Mouse (Mus musculus) intestine, postnatal 0 days (tissue): ENCODE measurements around the gene Vgf. TPM values are rescaled to one million over a fixed set of nuclear protein-coding genes. Genes with fewer than 3 reads are reported as not detected.

Experiments
- ATAC-seq: fragments of 200-750 bp; cut with Nextera tagmentation; 2 replicates; pipeline ENCODE4 v1.8.0; 2017; ENCODE audit warnings: mild to moderate bottlenecking, moderate TSS enrichment, moderate library complexity
- H3K27ac ChIP-seq: fragments of 300-500 bp; sonication (generic); 2 replicates; pipeline ENCODE4 v1.5.1; 2014; ENCODE audit warnings: mild to moderate bottlenecking, low read depth, low read length, moderate library complexity
- H3K27me3 ChIP-seq: fragments of 300-500 bp; sonication (generic); replicated peaks from 2 replicates; pipeline ENCODE4 v1.6.1; 2014; ENCODE audit warnings: low read length, mixed read lengths; ENCODE audit not compliant: control insufficient read depth, insufficient read depth
- H3K36me3 ChIP-seq: fragments of 300-500 bp; sonication (generic); 2 replicates; pipeline ENCODE4 v1.6.1; 2014; ENCODE audit warnings: mild to moderate bottlenecking, moderate library complexity; ENCODE audit not compliant: control insufficient read depth, insufficient read depth
- H3K4me1 ChIP-seq: fragments of 300-500 bp; sonication (generic); replicated peaks from 2 replicates; pipeline ENCODE4 v1.6.1; 2014; ENCODE audit warnings: antibody characterized with exemption, low read length, mixed read lengths; ENCODE audit not compliant: control insufficient read depth, insufficient read depth
- H3K4me2 ChIP-seq: fragments of 300-500 bp; sonication (generic); replicated peaks from 2 replicates; pipeline ENCODE4 v1.6.1; 2014; ENCODE audit warnings: low read depth, mild to moderate bottlenecking, moderate library complexity
- H3K4me3 ChIP-seq: fragments of 300-500 bp; sonication (generic); 2 replicates; pipeline ENCODE4 v1.5.1; 2014; ENCODE audit warnings: low read depth, low read length
- H3K9ac ChIP-seq: fragments of 300-500 bp; sonication (generic); 2 replicates; pipeline ENCODE4 v1.6.1; 2014; ENCODE audit warnings: mild to moderate bottlenecking, low read depth, low read length
- H3K9me3 ChIP-seq: fragments of 300-500 bp; sonication (generic); 2 replicates; pipeline ENCODE4 v1.6.1; 2016; ENCODE audit warnings: mixed run types; ENCODE audit not compliant: control insufficient read depth
- CTCF ChIP-seq: sonication (generic); IDR thresholded peaks from 2 replicates; pipeline ENCODE4 v1.5.1; 2016; ENCODE audit warnings: low read depth, mild to moderate bottlenecking, control low read depth, antibody characterized with exemption, moderate library complexity
- WGBS: fragments of 180-500 bp; shearing (Covaris S2); extraction: QIAGEN DNeasy Blood & Tissue Kit; methylation state at CpG from one replicate; pipeline ENCODE4 v1.1.7; 2014; 5-methylcytosine and 5-hydroxymethylcytosine counted together
- polyA plus RNA-seq: library from polyadenylated mRNA; unstranded; fragments of >200 nt; fragmentation: Nextera tagmentation; extraction: Ambion mirVana; gene quantifications from 2 replicates; pipeline ENCODE4 v1.2.1, GENCODE M21; 2015

The Vgf gene
- polyA plus RNA-seq, 1 experiment from 2014 or later, result 1.6 TPM

DNA sequence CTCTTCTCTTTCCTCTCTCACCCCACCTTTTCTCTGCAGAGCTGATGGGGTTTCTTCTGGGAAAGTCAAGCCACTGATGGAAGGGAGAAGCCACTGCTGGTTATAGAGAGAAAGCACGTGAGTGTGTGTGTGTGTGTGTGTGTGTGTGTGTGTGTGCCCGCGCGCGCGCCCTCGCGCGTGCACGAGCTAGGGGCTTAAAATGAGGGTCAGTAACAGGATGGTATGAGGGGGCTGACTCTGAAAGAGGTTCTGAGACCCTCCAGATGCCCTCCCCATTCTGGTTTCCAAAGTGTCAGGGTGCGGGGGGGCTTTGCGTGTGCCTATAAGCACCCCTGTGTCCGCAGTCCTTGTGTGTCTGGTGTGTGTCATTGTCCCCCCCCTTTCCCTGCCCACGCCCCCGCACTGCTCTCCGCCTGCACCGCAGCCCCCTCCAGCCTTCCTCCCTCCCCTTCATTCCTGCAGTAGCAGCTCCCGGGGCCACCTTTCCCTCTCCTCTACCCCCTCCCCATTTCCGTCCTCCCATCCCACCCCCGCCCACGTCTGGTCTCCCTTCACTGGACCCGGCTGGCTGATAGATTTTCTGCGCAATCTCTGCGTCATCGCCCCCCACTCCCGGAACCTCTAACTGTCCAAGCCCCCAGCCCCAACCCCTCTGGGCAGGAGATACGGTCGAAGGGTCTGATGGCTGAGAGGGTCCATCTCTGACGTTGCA lies 2.5 kb downstream of the Vgf start:
- no peak overlapping the region for H3K9ac ChIP-seq
- H3K4me1 ChIP-seq, result peaks cover 8% of the 10 kb centered on the region; the same call in 1 of the 2 replicates
- no peaks in the 10 kb centered on the region for H3K36me3 ChIP-seq
- peaks cover 75% of the 10 kb centered on the region for H3K27me3 ChIP-seq
- H3K27ac ChIP-seq, result no peak overlapping the region
- no peak overlapping the region for H3K4me3 ChIP-seq
- no peaks in the 10 kb centered on the region for H3K9me3 ChIP-seq
- no peak for TF ChIP-seq CTCF
- no peak overlapping the region for H3K4me2 ChIP-seq
- WGBS, result 8% methylated on average over 27 of the region's 29 CpGs
- no peak for ATAC-seq

DNA sequence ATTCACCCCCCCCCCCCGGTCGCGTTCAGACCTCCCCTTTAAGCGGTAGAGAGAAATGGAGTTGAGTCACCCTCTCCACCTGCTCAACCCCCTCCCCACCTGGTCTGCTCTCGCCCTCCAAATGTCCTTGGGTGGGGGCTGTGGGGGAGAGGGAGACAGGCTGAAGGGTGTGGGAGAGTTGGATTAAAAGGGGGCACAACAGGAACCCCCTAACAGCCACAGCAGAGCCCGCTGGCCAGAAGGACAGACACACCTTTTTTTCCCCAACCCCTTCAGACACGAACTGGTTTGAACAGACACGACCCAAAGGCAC lies 3.0 kb downstream of the Vgf start:
- H3K4me2 ChIP-seq, result peak overlapping the region; percentile 71
- no peak for ATAC-seq
- no peak overlapping the region for H3K27ac ChIP-seq
- 4% methylated on average over 7 of the region's 8 CpGs for WGBS
- H3K36me3 ChIP-seq, result no peaks in the 10 kb centered on the region
- H3K4me1 ChIP-seq, result peaks cover 8% of the 10 kb centered on the region; the same call in 1 of the 2 replicates
- no peaks in the 10 kb centered on the region for H3K9me3 ChIP-seq
- no peak overlapping the region for H3K9ac ChIP-seq
- peaks cover 70% of the 10 kb centered on the region for H3K27me3 ChIP-seq
- TF ChIP-seq CTCF, result no peak
- H3K4me3 ChIP-seq, result peak overlapping the region; percentile 30; the same call in 1 of the 2 replicates

DNA sequence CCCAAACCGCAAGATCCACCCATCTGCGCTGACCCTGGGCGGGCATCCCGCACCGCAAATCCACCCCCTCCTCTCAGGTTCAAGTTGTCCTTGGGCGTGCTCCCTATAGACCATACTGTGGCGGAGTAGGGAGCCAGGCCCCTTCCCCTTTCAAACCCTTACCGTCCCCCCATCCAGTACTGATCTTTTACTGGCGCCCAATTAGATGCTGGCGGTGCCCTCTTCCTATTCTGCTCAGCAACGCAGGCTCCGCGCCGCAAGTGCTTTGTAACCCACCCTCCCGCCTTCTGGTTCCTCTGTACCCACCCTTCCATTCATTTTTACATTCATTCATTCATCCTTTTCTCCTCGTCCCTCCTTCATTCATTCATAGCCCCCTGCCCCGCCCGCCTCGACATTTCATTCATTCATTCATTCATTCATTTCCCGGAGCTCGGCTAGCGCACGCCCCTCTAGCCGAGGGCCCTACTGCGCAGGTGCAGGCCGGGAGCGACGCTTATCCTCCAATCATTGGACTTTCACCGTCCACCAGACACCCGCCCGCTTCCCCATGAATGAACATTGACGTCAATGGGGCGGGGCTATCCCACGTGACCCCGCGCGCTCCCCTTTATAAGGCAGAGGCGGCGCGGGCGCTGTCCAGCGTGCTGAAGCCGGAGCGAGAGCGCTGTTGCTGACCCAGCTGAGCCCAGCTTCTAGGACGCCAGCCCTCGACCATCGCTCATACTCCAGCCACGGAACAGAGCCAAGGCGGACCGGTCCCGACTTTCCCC lies 3.6 kb downstream of the Vgf start:
- WGBS, result under 1% methylated on average over 52 of the region's 52 CpGs
- ATAC-seq, result peak; percentile 60
- H3K4me3 ChIP-seq, result peak overlapping the region; percentile 30
- no peak overlapping the region for H3K27ac ChIP-seq
- no peak for TF ChIP-seq CTCF
- no peaks in the 10 kb centered on the region for H3K36me3 ChIP-seq
- peaks cover 64% of the 10 kb centered on the region for H3K27me3 ChIP-seq
- peaks cover 8% of the 10 kb centered on the region; the same call in 1 of the 2 replicates for H3K4me1 ChIP-seq
- peak overlapping the region; percentile 71 for H3K4me2 ChIP-seq
- H3K9ac ChIP-seq, result no peak overlapping the region
- H3K9me3 ChIP-seq, result no peaks in the 10 kb centered on the region

GRCm38 (mm10) chr5:137030416-137030810 lies 4.2 kb downstream of the Vgf start:
- H3K4me2 ChIP-seq, result peak overlapping the region; percentile 71
- ATAC-seq, result no peak
- H3K4me3 ChIP-seq, result no peak overlapping the region; the same call in 1 of the 2 replicates
- WGBS, result 17% methylated on average over 22 of the region's 22 CpGs
- peaks cover 5% of the 10 kb centered on the region; the same call in 1 of the 2 replicates for H3K36me3 ChIP-seq
- H3K4me1 ChIP-seq, result peaks cover 8% of the 10 kb centered on the region; the same call in 1 of the 2 replicates
- H3K9ac ChIP-seq, result no peak overlapping the region
- no peak overlapping the region for H3K27ac ChIP-seq
- H3K9me3 ChIP-seq, result no peaks in the 10 kb centered on the region
- TF ChIP-seq CTCF, result no peak
- peaks cover 59% of the 10 kb centered on the region for H3K27me3 ChIP-seq

DNA sequence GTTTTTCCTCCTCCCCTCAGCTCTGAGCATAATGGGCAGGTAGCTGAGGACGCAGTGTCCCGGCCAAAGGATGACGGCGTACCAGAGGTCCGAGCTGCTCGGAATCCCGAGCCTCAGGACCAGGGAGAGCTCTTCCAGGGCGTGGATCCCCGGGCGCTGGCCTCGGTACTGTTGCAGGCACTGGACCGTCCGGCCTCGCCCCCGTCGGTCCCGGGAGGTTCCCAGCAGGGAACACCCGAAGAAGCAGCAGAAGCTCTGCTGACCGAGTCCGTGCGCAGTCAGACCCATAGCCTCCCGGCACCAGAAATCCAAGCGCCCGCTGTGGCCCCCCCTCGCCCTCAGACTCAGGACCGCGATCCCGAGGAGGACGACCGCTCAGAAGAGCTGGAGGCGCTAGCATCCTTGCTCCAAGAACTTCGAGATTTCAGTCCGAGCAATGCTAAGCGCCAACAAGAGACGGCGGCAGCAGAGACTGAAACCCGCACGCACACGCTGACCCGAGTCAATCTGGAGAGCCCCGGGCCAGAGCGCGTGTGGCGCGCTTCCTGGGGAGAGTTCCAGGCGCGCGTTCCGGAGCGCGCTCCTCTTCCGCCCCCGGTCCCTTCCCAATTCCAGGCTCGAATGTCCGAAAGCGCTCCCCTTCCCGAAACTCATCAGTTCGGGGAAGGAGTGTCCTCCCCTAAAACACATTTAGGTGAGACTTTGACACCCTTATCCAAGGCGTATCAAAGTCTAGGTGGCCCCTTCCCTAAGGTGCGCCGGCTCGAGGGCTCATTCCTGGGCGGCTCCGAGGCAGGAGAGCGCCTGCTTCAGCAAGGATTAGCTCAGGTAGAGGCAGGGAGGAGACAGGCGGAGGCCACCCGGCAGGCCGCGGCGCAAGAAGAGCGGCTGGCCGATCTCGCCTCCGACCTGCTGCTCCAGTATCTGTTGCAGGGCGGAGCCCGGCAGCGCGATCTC lies 5.2 kb downstream of the Vgf start:
- Histone ChIP-seq H3K27ac (no peak overlapping the region), H3K4me1 (peaks cover 8% of the 10 kb centered on the region; the same call in 1 of the 2 replicates), H3K9me3 (no peaks in the 10 kb centered on the region), H3K9ac (0 out of 2 replicates have a peak overlapping the region, but pooled peaks have one; percentile 7), H3K36me3 (peaks cover 14% of the 10 kb centered on the region), H3K4me3 (peak overlapping the region; percentile 38), H3K27me3 (peaks cover 51% of the 10 kb centered on the region), H3K4me2 (peak overlapping the region; percentile 78)
- WGBS, result under 1% methylated on average over 78 of the region's 78 CpGs
- ATAC-seq, result no peak
- TF ChIP-seq CTCF, result no peak
